Mouse (Mus musculus): ENCODE results near the gene Dhx58.
A peak's percentile ranks its signal among the peaks of the same experiment; 100 is the strongest.

Dhx58 gene

DNA sequence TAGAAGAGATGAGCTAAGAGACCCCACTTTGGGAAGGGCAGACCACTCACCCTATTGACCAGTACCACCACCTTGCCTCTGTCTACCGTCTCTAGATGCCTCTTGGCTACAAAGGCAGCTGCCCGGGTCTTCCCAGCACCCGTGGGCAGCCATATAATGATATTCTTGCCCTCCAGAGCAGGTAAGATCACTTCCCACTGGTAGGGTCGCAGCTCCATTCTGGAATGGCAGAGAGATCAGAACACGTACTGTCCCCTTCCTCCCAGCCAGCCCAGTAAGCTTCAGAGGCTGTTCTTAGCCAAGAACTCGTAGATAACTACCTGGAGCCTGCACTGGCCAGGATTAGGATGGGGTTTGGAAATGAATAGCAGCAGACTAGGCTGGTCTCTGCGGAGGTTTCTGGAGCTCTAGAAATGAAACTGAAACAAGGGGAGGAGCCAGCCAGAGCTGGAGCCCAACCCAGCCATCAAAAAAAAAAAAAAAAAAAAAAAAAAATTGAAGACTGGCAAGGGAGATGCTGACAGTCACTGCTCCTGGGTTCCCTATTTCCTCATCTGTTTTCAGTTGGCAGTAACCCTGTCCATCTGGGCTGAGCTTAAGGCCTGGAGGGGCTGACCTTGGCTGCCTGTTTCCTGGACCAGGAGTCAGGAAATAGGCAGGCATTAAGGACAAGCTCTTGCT is at the start of gene Dhx58:
TSS of gene Dhx58 (minus strand) at position 421 of the 681 bp plus-strand sequence.
- DNase-seq (ENCODE audit: low spot score) = peak; percentile 91

DNA sequence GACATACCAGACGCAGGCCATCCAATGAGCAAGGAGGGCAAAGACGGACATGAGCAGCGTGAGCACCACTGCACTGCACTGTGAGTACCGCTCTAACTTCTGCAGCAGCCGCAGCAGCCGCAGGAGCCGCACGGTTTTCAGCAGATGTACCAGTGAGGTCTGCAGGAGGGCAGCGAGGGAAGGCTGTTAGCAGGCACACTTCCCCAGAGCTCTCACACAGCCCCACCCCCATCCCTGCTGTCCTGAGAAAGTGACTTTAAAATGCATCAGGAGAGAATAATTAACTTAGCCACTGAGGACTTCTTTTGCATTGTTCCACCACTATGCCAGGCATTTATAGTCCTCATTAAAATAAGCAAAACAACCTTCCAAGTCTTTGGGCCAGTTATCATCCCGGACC is 48.2 kb upstream of the Dhx58 start:
- DNase-seq (ENCODE audit: low spot score) = no peak

DNA sequence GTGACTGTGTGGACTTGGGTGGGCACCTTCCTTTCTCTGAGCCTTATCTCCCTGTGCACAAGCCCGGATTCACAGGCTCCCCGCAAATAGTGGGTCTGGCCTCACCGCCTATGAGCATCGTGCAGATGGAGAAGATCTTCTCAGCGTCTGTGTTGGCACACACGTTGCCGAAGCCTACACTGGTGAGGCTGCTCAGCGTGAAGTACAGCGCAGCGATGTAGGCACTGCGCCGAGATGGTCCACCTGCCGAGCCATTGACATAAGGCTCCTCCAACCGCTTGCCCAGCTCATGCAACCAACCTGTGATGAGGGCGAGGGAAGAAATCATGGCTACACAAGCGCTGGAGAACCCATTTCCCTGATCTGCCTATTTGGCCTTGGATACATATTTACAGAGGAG is 46.1 kb upstream of the Dhx58 start:
- no peak for DNase-seq (ENCODE audit: low spot score)

DNA sequence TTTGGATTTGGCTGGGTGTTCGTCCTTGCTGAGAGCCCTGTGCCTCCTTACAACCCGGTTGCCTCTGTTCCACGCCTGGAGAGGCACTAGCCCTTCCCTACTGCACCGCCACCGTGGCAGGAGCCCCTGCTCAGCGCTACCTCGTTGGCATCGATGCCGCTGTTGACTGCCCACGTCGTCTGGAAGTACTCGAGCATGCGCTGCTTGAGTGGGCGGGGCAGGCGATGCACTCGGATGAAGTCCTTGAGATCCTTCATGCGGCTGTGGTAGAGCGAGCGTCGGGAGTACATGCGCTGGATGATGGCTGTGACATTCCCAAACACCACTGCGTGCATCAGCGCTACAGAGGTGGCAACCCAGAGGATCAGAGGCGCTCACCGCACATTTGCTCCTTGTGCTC is 45.4 kb upstream of the Dhx58 start:
- no peak for DNase-seq (ENCODE audit: low spot score)

DNA sequence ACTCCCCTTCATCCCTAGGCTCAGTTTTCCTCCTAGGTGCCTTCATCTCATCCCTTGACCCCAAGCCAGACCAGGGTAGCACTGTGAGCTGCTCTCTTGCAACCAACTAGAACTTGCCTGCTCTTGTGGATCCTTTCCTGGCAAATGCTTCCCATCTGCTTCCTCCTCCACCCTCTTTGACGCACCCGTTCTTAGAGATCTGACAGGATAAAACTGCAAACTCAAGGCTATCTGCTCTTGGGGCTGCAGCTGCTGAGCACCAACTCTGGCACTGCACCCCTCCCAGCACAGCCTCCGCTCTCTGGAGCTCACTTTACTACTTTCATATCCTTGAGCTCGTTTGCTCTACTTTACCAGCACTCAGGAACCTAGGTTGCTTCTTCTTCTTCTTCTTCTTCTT is 44.5 kb upstream of the Dhx58 start:
- no peak for DNase-seq (ENCODE audit: low spot score)

DNA sequence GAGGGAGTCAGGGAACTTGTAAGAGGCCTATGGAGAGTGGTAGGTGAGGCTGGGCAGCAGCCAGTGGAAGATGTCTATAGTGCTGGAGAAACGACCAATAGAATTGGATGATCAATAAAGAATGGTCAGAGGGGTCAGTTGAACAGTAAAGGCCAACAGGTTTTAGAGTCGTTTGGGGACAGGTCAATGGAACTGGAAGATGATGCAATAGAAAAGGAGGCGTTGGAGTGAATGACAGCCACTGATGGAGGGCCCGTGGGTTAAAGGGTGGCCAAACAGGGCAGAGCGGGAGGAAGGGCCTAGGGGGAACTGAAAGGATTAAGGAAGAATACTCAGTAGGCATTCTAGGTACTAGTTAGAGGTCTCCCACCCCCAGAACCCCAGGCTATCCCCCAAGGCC is 43.0 kb upstream of the Dhx58 start:
- DNase-seq (ENCODE audit: low spot score) = no peak

DNA sequence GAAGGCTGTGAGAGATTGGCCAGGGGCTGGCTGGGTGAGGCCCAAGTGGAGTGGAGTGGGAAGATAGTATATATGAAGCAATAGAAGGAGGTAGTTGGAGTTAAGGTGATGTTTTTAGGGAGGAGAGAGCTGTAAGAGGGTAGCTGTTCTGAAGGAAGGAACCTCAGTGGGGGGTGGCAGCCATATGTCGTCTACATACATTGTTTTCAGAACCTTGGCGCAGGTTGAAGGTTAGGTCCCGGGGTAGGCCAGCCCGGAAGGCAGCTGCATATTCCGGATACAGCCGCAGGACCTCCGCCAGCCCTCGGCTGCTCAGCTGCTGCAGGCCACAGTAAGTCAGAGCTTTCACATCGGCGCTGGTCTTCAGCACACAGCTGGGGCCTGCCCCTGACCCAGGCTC is 42.5 kb upstream of the Dhx58 start:
- no peak for DNase-seq (ENCODE audit: low spot score)

DNA sequence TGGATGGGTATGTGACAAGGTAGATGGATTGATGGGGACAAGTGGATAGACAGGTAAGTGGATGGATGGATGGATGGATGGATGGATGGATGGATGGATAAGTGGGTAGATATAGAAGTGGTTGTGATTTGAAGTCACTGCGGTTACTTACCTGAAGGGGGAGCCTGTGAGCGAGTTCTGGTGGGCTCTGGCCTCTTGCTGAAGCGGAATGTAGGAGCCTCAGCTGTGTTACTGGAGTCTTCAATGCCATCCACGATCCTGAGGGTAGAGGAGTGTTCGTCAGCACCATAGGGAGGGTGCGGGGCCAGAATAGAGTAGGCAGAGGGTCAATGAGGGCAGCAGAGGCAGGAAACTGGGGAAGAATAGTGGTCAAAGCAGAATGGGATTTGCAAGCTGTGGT is 41.0 kb upstream of the Dhx58 start:
- no peak for DNase-seq (ENCODE audit: low spot score)

DNA sequence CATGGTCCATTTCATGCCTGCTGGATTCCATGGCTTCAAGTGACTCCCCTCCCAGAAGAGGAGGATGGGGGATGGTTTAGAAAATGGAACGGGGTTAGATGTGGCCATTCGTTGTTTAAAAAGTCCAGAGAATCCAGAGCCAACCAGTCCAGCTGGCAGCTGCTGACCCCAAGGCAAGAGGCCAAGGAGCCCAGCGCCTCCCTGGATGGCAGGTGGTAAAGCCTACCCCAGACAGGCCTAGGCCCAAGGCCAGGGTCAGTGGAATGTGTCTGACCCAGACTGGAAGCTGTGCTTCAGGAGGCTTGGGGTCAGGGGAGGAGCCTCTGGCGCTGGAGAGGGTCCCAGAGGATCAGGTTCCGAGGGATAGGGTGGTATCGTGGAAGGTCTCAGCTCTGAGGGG is 37.3 kb upstream of the Dhx58 start:
- DNase-seq (ENCODE audit: low spot score) = peak; percentile 53

DNA sequence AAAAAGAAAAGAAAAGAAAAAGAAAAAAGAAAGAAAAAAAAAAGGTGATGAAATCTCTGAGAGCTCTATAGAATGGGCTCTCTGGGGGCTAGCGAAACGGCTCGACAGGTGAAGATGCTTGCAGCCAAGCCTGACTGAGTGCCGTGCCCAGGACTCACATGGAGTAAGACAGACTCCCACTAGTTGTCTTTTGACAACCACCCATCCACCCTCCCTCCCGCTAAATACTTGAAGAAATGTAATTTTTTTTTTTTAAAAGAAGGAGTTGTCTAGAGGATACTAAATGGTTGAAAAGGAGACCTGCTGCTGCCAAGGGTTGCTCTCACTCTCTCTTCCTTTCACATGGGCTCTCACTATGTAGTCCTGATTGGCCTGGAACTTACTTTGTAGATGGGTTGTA is 34.7 kb upstream of the Dhx58 start:
- DNase-seq (ENCODE audit: low spot score) = no peak

DNA sequence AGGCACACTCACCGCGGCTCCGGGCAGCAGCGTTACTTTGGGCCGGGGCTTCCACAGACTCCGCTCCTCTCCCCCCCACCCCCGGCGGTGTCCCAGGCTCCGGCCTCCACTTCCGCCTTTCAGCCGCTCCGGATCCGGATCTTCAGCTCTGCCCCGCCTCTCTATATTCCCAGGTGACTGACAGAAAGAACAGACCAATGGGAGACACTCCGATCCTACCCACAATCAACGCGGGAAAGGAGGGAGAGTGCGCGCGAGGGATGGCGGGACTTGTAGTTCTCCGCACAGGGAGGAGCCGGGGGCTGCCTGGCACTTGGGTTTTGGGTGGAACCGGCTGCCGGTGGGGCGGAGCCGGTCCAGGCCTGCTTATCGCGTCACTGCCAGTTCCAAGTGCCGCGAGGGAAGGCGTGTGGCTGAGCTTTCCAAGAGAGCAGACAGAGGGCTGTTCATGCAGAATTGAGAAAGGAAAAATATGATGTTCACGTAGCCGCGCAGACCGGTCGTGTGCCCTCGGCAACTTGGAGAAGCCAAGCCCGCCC is 34.1 kb upstream of the Dhx58 start, which contains the start of gene Rab5c:
TSS of gene Rab5c (minus strand) at position 150 of the 539 bp plus-strand sequence.
- peak; percentile 100 for DNase-seq (ENCODE audit: low spot score)

DNA sequence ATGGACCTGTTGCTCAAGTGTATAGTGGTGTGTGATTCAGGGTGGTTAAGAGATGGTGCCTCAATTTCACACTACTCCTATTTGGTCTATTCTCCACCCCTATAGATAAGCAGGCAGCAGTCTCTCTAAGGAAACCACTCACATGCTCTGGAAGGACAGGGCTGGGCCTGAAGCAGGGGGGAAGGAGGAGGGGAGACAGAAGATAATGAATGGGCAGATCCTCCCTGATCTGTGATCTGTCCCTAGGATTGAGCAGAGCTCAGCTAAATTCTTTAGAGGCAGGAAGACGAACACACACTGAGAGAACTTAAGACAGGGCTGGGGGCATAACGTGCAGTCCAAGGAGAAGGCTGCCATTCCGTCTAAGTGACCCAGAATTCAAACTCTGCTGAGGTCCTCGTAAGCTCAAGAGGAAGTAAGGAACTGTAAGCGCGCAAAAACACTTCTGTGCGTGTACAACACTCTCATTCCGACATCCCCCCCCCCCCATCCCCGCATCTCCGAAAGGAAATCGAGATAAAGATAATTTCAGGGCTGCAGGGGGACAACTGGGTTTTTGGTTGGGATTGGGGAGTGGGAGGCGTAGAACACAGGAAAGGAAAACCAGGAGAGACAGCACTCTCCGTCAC is 33.1 kb upstream of the Dhx58 start:
- DNase-seq (ENCODE audit: low spot score) = peak; percentile 28

DNA sequence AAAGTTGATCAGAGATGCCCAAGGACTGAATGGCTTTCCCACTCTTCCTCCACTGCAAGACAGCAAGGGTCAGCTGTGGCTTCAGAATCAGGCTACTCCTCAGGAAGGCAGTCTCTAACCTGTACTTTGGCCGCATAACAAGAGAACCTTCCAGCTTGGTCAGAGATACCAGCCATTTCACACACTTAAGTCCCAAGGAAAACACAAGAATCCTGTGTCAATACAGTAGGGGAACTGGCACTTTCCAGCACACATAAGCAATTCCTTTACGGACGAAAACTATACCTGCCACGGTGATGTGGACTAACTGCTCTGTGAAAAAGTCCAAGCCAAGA is 32.6 kb upstream of the Dhx58 start:
- no peak for DNase-seq (ENCODE audit: low spot score)

DNA sequence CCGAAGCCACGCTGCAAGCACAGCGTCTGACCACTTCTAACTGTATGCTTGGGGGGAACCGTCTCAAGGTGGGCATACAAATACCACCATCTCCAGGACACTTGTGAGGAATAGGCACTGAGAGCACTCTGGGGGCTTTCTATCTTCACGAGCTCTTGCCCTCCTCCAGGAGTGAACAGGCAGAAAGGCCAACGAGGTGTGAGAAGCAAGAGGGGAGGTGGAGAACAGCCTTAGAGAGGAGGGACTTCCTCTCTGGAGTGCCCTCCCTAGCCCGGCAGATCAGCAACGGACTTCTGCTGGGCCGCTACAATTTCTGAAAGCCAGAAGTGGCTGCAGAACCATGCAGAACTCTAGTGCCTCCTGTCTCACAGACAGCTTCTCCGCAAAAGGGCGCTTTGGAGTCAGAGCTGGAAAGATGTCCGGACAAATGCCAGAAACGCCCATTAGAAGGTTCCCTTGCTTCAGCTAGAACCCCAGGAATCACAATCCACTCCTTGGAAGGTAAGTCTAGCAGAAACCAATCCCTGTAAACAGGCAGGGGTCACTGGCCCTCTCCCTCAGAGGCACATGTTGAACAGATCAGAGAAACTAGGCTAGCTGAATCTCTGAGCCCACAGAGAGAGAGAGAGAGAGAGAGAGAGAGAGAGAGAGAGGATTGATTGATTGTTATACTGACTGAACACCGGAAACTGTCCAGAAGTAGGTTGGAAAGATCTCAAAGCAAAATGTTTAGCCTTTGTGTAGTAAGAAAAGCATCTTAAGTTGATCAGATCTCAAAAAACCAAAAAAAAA is 32.1 kb upstream of the Dhx58 start:
- peak; percentile 18 for DNase-seq (ENCODE audit: low spot score)

DNA sequence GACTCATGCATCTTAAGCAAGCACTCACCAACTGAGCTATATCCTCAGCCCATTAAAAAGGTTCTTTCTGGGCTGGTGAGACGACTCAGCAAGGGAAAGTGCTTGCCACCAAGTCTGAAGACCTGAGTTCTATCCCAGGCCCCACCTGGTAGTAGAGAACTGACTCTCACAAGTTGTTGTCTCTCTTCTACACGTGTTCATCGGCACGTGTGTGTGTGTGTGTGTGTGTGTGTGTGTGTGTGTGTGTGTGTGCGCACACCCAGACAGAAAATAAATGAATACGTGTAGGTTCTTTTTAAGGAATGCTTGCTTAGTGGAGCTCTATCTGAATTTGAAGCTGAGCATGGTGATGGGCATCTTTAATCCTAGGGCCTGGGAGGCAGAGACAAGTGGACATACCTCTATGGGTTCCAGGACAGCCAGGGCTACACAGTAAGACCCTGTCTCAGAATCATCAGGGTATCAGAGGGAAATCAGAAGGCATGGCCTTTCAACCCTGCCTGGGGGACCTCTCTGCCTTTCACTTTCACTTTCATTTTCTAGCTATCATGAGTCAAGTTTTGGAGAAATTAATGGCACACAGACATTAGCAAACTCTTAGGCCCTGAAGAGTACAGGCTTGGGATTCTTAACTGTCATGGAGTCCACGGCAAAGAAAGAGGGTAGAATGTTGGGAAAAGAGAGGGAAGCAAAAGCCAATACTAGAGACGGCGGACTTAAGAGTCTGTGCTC is 31.2 kb upstream of the Dhx58 start:
- peak; percentile 43 for DNase-seq (ENCODE audit: low spot score)

DNA sequence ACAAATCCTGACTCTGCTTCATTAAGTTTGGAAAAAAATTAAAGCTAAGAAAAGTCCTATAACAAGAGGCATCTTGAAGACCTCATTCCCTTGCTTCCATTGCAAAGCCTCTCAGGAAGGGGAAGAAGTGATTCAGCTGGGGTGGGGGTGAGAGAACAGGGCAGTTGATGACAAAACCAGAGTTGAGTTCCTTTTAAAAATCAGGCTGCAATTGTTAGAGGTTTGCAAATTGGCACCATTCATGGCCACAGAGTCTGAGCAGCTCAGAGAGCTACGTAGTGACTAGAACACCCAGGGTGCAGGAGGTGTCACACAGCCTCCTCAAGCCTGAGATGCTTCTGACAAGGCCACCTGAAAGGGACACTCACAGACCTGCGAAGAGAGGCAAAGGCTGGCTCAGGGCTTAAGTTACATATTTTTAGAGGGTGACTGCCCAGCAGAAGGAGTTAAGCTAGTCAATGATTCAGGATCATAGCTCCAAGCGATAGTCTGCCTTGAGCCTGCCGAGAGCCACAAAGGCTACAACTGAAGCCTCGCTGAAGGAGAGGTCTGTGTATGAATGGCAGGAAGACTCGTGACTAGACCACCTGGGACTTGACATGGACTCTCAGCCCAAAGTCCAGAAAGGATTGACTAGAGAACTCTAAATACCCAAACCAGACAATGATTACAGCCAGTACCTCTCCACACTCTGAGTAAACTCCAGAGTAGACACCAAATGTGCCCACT is 26.6 kb upstream of the Dhx58 start:
- DNase-seq (ENCODE audit: low spot score) = no peak

DNA sequence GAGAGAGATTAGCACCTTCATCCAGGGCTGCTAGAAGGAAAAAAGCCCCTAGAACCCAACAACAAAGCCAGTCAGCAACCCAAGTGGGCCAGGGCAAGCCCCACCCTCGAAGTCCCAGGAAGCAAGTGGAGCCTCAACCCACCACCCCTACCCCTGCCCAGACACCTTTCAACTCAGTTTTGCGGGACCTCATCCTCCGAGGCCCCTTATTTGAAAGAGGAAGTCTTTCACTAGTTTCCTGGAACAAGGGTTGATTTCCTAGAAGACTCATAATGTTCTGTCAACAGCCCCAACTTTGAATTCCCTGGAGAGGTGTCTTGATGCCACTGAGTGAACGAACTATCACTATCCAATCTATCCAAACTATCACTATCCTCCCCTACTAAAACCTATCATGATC is 25.9 kb upstream of the Dhx58 start:
- no peak for DNase-seq (ENCODE audit: low spot score)

DNA sequence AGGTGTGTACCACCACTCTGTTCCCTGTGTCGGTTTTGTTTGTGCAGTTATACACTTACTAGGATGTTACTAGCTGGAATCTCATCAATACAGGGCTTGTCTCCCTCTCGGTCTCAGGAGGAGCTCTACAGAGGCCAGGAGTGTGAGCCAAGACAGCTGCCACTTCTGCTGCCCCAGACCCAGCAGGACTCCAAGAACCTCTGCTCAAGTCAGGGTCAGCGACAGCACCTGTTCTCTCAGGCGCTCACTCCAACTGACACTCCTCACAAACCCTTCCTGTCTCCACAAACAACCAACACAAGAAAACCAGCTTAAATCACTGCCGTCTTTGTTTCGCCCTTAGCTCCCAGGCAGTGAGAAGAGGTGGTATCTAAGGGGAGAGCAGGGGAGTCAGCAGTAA is 24.5 kb upstream of the Dhx58 start:
- DNase-seq (ENCODE audit: low spot score) = no peak

DNA sequence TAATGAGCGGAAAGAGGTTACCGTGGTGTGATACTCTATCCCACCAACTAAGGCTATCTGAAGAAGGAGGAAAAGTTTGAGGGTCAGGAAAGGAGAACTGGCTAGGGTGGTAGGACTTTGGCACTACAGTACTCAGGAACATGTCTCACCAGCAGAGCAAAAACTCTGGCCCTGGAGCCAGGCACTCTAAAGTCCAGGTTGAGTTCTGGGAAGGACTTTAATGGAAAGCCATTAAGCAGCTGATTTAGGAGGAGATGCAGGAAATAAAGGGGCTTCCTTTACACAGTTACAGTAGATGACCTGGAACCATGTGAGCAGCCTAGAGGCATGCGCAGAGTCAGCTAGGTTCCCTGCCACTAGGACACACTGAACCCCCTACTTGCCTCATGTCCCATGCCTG is 23.1 kb upstream of the Dhx58 start:
- DNase-seq (ENCODE audit: low spot score) = no peak

DNA sequence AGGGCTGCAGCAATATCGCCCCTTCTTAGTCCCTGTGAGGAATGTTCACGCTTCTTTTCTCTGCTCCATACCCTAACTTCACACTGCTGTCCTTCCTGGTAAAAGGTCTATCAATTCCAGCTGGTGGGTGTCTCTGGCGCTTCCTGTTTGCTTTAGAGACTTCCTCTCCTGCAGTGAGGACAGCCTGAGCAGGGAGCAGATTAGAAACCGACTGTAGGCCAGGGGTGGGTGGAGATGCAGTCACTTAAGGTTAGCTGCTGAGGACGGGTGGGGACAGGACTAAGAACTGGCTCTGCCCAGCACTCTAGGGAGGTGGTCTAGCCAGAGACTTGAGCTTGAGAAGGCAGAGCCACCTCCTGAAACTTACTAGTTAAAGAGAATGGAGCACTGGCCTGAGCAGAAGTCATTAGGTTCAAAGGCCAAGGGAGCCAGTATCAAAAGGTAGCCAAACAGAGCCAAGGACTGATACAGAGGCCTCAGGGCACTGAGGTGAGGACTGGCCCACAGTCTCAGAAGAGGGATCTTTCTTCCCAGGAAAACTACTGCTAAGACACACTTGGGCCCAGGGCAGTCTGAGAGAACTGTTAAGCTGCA is 20.9 kb upstream of the Dhx58 start:
- no peak for DNase-seq (ENCODE audit: low spot score)

DNA sequence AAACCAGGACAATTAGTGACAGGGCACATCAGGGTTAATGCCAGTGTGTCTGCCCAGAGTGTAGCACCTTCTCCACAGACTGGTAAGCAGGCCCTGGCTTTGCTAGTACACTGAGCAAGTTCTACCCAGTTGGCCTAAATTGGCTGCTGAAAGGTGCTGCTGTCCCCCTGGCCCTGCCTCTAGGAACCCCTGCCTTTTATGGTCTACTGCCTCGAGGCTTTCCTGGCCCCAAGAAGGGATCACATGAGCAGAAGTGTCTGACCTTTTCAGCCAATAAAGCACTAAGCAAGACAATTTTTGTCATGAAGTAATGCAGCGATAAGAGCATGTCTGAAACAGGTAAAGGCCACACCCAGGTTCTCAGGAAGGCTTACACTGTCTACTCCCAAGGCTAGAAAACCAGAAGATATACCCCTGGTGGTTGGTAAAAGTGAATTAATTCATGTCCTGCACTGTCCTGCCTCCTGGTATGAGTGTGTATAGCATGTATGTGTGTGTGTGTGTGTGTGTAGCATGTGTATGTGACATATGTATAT is 18.5 kb upstream of the Dhx58 start:
- no peak for DNase-seq (ENCODE audit: low spot score)

All from adipocyte (in vitro differentiated cells).